Mouse (Mus musculus) cerebellum, adult 2 months (tissue): ENCODE measurements around the gene Lrrc55. TPM values are rescaled to one million over a fixed set of nuclear protein-coding genes. Genes with fewer than 3 reads are reported as not detected.

Source experiments
- DNase-seq, 2 experiments: peaks; one replicate each; pipeline ENCODE4 v3.0.0; 2021
- H3K27ac ChIP-seq: fragments of 200-500 bp; 2 replicates; pipeline ENCODE4 v1.5.1; 2012; ENCODE audit warnings: low read length, control low read depth, inconsistent platforms; ENCODE audit not compliant: insufficient read depth
- H3K27me3 ChIP-seq: fragments of 200-500 bp; 2 replicates; pipeline ENCODE4 v1.6.1; 2012; ENCODE audit warnings: inconsistent platforms, mild to moderate bottlenecking, low read length, moderate library complexity; ENCODE audit not compliant: control insufficient read depth, insufficient read depth
- H3K4me1 ChIP-seq: fragments of 200-500 bp; 2 replicates; pipeline ENCODE4 v1.6.1; 2011; ENCODE audit warnings: low read length; ENCODE audit not compliant: control insufficient read depth, insufficient read depth
- H3K4me3 ChIP-seq: fragments of 200-500 bp; replicated peaks from 2 replicates; pipeline ENCODE3; 2011; ENCODE audit warnings: mild to moderate bottlenecking, low read depth, low read length, control low read depth; ENCODE audit not compliant: insufficient read depth
- CTCF ChIP-seq: fragments of 200-500 bp; IDR thresholded peaks from 2 replicates; pipeline ENCODE4 v1.5.1; 2011; ENCODE audit warnings: low read depth, mild to moderate bottlenecking, control low read depth, low read length, moderate library complexity, borderline replicate concordance; ENCODE audit not compliant: insufficient read depth
- POLR2A ChIP-seq: fragments of 200-500 bp; IDR thresholded peaks from 2 replicates; pipeline ENCODE4 v1.6.1; 2011; ENCODE audit warnings: low read length, control low read depth, borderline replicate concordance; ENCODE audit not compliant: insufficient read depth
- WGBS: fragments of 180-500 bp; shearing (Covaris S2); methylation state at CpG from one replicate; pipeline ENCODE4 v1.1.7; 2018; 5-methylcytosine and 5-hydroxymethylcytosine counted together
- polyA plus RNA-seq: library from polyadenylated mRNA; depleted of rRNA; stranded (reverse); fragments of >200 nt; gene quantifications from 2 replicates; pipeline ENCODE4 v1.2.3, GENCODE M21; 2012

Lrrc55 gene
- polyA plus RNA-seq, 1 experiment: 8.3 TPM

GRCm38 (mm10) chr2:85194566-85194965, 2.4 kb downstream of the Lrrc55 start:
- TF ChIP-seq POLR2A (no peak), CTCF (no peak)
- WGBS: 88% methylated on average over 1 of the region's 1 CpGs
- Histone ChIP-seq H3K27me3 (no peaks in the 10 kb centered on the region), H3K4me3 (no peak overlapping the region), H3K4me1 (no peaks in the 10 kb centered on the region; the same call in 1 of the 2 replicates), H3K27ac (no peak overlapping the region)
- no peak for DNase-seq

DNA sequence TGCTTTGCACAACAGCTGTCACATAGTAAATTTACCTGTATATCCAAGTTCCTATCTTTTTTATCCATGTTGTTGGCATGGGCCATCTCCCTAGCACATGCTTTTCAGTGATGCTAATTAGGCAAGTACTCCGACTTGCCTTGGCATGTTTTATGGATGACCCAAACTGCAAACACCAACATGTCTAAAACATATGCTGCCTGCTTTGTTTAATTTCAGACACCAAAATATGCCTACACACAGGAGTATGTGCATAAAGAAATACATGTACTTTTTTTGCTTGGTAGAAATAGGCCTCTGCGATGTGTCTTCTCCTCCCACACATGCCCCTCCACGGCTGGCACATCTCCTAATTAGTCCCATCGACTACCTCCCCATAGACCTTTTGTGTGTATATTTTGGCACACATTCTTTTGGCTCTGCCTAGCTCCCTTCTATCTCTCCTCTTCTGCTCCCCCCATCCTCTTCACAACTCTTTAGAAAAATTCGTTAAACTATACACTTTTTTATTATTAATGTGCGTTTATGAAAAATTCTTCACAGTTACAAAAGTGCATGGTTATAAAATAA, 9.3 kb downstream of the Lrrc55 start:
- 48% methylated on average over 6 of the region's 6 CpGs for WGBS
- DNase-seq: no peak

GRCm38 (mm10) chr2:85178139-85178800, 18.7 kb downstream of the Lrrc55 start:
- Histone ChIP-seq H3K4me3 (no peak overlapping the region), H3K27ac (no peak overlapping the region), H3K4me1 (no peaks in the 10 kb centered on the region), H3K27me3 (no peaks in the 10 kb centered on the region)
- no peak for DNase-seq
- TF ChIP-seq CTCF (no peak), POLR2A (no peak)
- 85% methylated on average over 4 of the region's 4 CpGs for WGBS

More for the DNA sequence above, 9.3 kb downstream of the Lrrc55 start:
- Histone ChIP-seq H3K4me1 (no peaks in the 10 kb centered on the region), H3K4me3 (no peak overlapping the region), H3K27ac (no peak overlapping the region), H3K27me3 (no peaks in the 10 kb centered on the region)
- TF ChIP-seq CTCF: no peak
- TF ChIP-seq POLR2A: no peak

GRCm38 (mm10) chr2:85173545-85173944, 23.5 kb downstream of the Lrrc55 start:
- Histone ChIP-seq H3K27me3 (no peaks in the 10 kb centered on the region; the same call in 1 of the 2 replicates), H3K4me1 (no peaks in the 10 kb centered on the region), H3K4me3 (no peak overlapping the region), H3K27ac (no peak overlapping the region)
- whole genome bisulfite sequencing: 12% methylated on average over 6 of the region's 6 CpGs
- TF ChIP-seq POLR2A: no peak
- TF ChIP-seq CTCF: no peak
- DNase-seq: peak in 1 of 2 experiments; percentile 5

GRCm38 (mm10) chr2:85172763-85173103, 24.3 kb downstream of the Lrrc55 start:
- Histone ChIP-seq H3K27ac (no peak overlapping the region), H3K27me3 (no peaks in the 10 kb centered on the region; the same call in 1 of the 2 replicates), H3K4me3 (no peak overlapping the region), H3K4me1 (no peaks in the 10 kb centered on the region)
- DNase-seq: no peak
- no peak for TF ChIP-seq CTCF
- WGBS: 92% methylated on average over 2 of the region's 2 CpGs

DNA sequence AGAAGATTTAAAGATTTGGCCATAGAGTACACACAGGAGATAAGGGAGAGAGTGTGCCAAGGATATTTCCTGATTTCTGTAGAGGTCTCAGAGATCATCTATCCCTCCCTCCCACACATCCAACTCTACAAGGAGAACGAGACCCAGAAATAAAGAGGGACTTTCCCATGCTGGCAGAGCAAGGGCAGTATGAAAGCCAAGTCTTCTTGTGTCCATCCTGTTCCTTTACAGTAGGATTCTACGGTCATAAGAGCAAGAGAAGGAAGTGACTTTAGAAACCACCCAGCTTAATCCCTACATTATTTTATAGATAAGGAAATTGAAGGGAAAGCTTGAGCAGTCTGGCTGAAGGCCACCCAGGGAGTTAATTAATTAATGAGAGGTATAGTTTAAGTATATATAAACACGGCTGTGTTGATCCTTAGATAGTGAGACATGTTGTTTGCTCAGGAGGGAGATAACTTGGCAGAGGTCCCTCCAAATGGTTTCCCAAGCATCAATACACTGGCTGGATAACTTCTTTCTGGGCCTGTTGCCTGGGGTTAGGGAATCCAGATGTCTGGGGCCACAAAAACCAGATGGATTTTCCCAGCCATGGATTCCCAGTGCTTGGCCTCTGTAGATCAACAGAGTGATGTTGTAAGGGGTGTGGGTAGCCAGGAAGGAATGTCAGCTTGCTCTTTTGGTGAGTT, 24.8 kb downstream of the Lrrc55 start:
- no peak overlapping the region for H3K4me3 ChIP-seq
- TF ChIP-seq POLR2A: no peak
- TF ChIP-seq CTCF: no peak
- H3K4me1 ChIP-seq: no peaks in the 10 kb centered on the region
- H3K27me3 ChIP-seq: no peaks in the 10 kb centered on the region; the same call in 1 of the 2 replicates
- no peak for DNase-seq
- H3K27ac ChIP-seq: no peak overlapping the region
- whole genome bisulfite sequencing: 63% methylated on average over 3 of the region's 3 CpGs

- Histone ChIP-seq H3K27me3 (no peaks in the 10 kb centered on the region; the same call in 1 of the 2 replicates), H3K27ac (no peak overlapping the region), H3K4me3 (no peak overlapping the region), H3K4me1 (no peaks in the 10 kb centered on the region)
- no peak for TF ChIP-seq CTCF
- TF ChIP-seq POLR2A: no peak
- no peak for DNase-seq
- 97% methylated on average over 1 of the region's 1 CpGs for WGBS
Observed at GRCm38 (mm10) chr2:85168327-85168726, 28.7 kb downstream of the Lrrc55 start.

GRCm38 (mm10) chr2:85167624-85168023, 29.4 kb downstream of the Lrrc55 start:
- WGBS: 75% methylated on average over 1 of the region's 1 CpGs
- no peak for TF ChIP-seq POLR2A
- no peak for TF ChIP-seq CTCF

More at GRCm38 (mm10) chr2:85167624-85168023, 29.4 kb downstream of the Lrrc55 start:
- no peak for DNase-seq
- no peak overlapping the region for H3K4me3 ChIP-seq
- H3K27ac ChIP-seq: no peak overlapping the region
- no peaks in the 10 kb centered on the region for H3K4me1 ChIP-seq
- H3K27me3 ChIP-seq: no peaks in the 10 kb centered on the region; the same call in 1 of the 2 replicates
